Mouse (Mus musculus) spleen, postnatal 10 days (tissue): ENCODE data around the gene Tm4sf1.

Experiments
- DNase-seq, 2 experiments: peaks; one replicate each; pipeline ENCODE4 v3.0.0; 2021 to 2022; ENCODE audit warnings: low spot score in 2 of 2

The Tm4sf1 gene

GRCm38 (mm10) chr3:57301921-57302539 is at the start of gene Tm4sf1:
Gene Tm4sf1 (minus strand): TSS chr3:57301988.
- DNase-seq, result no peak

DNA sequence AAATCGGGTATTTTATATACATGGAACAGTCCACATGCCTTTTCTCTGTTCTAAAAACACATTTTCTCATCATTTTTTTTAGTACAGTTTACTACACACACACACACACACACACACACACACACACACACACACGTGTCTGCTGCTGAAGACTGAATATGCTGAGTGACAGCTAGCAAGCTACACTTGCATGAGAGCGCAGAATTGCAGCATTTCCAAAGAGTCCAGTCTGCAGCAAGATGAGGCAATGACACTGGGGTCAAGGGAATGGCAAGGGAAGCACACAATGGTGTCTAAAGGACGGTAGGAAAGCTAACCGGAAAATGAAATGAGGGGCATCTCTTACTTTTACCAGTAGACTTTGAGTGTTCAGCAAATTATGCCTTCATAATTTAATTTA is 43.0 kb upstream of the Tm4sf1 start:
- no peak for DNase-seq

GRCm38 (mm10) chr3:57343837-57344607 is 42.2 kb upstream of the Tm4sf1 start:
- no peak for DNase-seq

- DNase-seq, result no peak
Measured at GRCm38 (mm10) chr3:57342976-57343375, 41.2 kb upstream of the Tm4sf1 start.

DNA sequence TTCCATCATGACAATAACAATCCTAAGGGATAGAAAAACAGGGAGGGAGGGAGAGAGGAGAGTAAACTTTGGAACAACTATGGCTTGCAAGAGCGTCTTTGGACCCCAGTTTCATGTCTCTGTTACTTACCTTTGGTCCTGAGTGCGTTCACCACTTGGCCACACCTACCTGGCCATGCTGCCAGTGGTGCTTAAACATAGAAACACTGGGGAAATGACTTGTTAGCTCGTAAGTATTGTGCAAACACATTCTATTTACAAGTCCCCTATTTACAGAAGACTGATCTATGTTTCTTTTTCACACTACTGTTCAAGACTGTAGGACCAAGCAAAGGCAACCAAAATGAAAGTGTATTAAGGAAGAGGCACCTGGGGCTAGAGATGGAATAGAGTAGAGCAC is 39.5 kb upstream of the Tm4sf1 start:
- no peak for DNase-seq

- DNase-seq, result no peak
Measured at GRCm38 (mm10) chr3:57335080-57335815, 33.5 kb upstream of the Tm4sf1 start.

- no peak for DNase-seq
Measured at GRCm38 (mm10) chr3:57327941-57328340, 26.2 kb upstream of the Tm4sf1 start.

- DNase-seq, result no peak
Measured at GRCm38 (mm10) chr3:57307076-57307475, 5.3 kb upstream of the Tm4sf1 start.

- DNase-seq, result no peak
Measured at GRCm38 (mm10) chr3:57305564-57305963, 3.8 kb upstream of the Tm4sf1 start.

DNA sequence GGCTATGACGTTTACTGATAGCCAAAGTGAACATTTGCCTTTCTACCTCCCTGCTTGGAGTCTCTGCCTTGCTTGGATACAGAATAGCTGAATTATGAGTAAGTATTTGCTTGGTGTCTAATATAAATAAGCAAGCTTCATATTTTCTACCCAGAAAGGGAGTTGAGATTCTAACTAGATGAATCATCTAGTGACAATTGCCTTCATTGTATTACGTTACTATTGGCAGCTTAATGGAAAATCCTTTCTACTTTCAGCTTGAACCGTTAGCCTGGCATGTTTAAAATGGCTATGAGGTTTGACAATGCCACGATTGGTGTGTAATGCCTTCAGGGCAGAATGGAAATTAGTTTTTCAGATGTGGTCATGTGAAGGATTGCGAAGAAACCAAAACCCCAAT is 2.7 kb upstream of the Tm4sf1 start:
- no peak for DNase-seq

DNA sequence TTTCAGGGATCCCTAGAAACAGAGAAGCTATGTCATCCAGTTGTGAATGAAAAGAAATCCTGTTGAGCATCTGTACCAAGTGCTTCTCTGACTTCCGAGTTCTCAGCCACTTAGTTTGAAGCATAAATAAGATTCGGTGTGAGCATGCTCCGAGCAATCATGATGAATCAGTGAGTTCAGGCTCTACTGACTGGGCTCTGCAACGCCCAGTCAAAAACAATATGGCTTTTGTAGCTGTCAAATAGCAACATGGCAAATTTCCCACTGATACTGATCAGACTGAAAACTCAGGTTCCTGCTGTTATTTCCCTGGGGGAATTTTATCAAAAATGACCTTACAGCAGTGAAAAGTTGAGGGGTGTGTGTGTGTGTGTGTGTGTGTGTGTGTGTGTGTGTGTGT is 2.3 kb upstream of the Tm4sf1 start:
- DNase-seq, result no peak

DNA sequence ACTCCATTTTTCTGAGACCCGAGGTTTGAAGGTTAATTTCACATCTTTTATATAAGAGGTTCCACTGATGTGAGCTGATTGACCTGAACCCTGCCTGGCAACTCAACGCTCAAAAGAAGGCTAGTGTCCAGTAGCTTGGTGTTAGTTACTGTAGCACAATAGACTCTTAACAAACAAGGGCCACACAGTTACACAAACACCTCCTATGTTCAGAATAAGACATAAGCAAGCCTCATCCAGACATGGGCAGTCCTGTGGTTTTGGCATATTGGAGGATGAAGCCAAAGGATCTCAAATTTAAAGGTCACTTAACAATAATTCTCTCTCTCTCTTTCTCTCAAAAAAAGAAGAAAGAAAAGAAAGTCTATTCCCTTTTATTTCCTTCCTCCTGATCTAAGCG is 1.7 kb upstream of the Tm4sf1 start:
- DNase-seq, result no peak

GRCm38 (mm10) chr3:57302886-57303285 is 1.1 kb upstream of the Tm4sf1 start:
- no peak for DNase-seq

DNA sequence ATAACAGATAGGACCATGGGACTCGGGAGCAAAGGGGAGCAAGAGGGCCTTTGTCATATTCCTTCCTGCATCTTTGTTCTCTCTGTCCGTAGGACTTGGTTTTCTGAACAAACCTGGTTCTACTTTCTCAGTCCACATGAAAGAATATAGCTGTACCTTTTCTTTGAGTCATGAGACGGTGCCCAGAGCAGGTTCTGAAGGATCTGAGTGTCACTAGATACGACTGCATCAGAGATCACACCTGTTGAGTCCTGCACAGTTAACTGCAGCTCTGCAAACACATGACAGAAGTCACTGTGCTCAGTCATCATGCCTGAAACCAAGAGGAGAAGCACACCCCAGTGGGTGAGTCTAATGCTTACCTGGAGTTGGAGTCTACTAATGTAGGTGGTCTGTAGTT is 422 bp downstream of the Tm4sf1 start:
- no peak for DNase-seq

- DNase-seq, result no peak
Measured at GRCm38 (mm10) chr3:57297991-57298390, 3.8 kb downstream of the Tm4sf1 start.

- DNase-seq, result no peak
Measured at GRCm38 (mm10) chr3:57296574-57296973, 5.2 kb downstream of the Tm4sf1 start.

- DNase-seq, result no peak
Measured at GRCm38 (mm10) chr3:57295631-57296030, 6.2 kb downstream of the Tm4sf1 start.

DNA sequence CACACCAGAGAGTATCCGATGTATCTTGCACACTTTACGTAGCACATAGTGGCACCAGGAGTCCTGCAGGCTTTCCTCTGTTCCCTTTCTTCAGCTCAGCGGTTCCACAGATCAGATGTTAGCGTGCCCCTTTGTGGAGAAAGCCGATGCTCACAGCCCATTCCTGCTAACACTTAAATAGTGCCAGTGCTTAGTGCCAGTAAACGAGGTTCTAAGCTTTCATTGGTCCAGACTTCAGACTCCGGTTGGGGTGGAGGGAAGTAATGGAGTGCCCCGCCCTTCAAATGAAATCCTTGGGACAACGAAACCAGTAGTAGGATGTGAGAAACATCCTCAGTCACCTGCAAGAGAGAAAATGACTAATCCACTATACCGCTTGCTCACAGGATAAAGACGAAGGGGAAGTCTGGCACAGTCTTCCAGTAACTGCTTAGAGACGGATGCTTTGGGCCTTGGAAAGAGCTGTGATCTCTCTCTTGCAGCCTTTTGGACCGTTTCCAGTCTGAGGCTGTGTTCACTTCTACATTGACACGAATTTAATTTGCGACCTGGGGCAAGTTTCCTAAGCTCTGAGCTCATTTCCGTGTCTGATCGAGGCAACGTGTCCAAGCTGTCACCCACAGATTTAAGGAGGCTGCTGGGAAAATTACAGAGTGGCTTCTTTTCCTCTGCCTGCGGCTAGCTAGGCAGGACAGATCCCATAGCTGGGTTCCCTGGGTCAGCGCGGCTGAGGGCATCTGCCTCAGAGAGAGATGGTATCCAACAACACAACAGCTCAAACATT is 6.9 kb downstream of the Tm4sf1 start:
- DNase-seq, result no peak

DNA sequence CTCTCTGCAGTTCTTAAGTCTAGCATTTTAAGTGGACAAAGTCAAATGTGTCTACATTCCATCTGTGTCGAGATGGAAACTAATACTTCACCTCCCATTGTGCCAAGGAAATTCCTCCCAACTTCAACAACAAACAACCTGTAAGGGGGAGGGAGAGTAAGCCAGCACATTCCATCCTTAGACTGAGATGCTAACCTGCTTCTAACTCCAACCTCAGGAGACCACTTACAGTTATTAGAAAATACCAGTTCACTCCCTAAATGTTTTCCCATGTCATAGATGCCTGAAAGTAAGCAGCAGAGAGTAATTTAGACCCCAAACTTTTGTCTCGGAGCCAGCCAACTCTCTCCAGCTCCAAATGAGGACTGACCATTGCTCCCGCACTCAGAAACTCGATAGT is 7.9 kb downstream of the Tm4sf1 start:
- DNase-seq, result no peak

DNA sequence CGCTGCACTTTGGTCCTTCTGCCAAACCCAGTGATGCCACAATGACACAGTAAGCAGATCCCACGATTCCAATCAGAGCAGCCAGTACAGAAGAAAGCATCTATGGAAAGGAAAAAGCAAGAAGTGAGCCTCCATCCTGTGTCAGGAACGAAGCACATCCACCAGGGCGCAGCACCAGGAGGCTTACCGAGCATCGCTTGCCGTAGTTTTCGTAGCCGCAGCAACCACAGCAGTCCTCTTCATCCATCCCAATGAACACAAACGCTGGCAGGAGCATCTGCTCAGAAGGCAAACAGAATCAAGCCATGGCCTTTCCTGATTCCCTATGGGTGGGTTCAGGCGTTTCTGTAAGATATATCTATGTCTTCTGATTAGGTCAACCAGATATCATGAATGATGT is 9.0 kb downstream of the Tm4sf1 start:
- DNase-seq, result no peak

DNA sequence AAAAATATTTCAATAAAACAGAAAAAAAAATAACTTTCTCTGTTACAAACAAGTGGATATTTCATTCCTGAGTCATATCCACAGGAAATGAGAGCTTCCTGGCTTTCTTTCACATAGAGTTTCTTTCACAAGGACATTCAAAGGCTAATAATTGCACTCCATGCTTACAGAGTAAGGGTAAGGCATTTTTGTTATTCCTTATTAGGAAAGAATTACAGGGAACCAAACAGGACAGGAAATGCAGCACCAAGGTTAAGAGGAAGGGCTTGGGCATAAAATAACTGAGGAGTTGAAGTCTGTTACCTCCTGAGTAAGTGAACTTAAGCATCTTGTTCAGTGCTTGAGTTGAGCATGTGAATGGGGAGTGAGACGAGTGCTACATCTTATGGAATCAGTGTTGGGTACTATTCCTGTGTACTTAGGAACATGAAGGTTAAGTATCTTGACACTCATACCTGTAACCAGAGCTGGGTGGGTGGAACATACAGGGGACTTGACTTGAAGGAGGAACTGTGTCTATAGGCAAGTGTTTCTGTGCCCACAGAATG is 12.8 kb downstream of the Tm4sf1 start:
- no peak for DNase-seq
